Mouse (Mus musculus): ENCODE results near the gene Gm9803. TPM values are rescaled to one million over a fixed set of nuclear protein-coding genes. Genes with fewer than 3 reads are reported as not detected.

Gm9803 gene
- total RNA-seq, 2 experiments from 2014 or later, result 8.9 to 13.0 TPM

- DNase-seq, result no peak
- intact Hi-C loops (cut with DNase I), result no loop called here
These were observed 36.9 kb downstream of the Gm9803 start for GRCm38 (mm10) chr10:43560765-43561164.

GRCm38 (mm10) chr10:43561311-43561710 is 37.4 kb downstream of the Gm9803 start:
- intact Hi-C loops (cut with DNase I), result no loop called here
- no peak for DNase-seq

Other genes with a start within 250 kb of the Gm9803 start
- 1 to 10 TPM; 5.8 to 6.1 TPM for gene Bend3, start 45.3 kb upstream of the Gm9803 start, total RNA-seq (2021)
- 10 to 100 TPM; 97.0 to 98.4 TPM for gene 1700021F05Rik, start 16.9 kb downstream of the Gm9803 start, total RNA-seq (2021)
- 10 to 100 TPM; 21.8 to 24.1 TPM for gene Cd24a, start 54.2 kb downstream of the Gm9803 start, total RNA-seq (2021)

All from heart, postnatal 14 days (tissue).